Mouse (Mus musculus) hindbrain, embryonic 12.5 days (tissue): ENCODE measurements at regions not wholly inside any gene's neighbourhood (a gene's known extent, or its start where the extent isn't known, plus 50 kb on each side); places are given as distances from the start of the nearest gene placed in this dataset.

Experiments
- ATAC-seq: fragments of 200-750 bp; cut with Nextera tagmentation; 2 replicates; pipeline ENCODE4 v1.8.0; 2017; ENCODE audit warnings: moderate TSS enrichment; ENCODE audit not compliant: low FRiP score
- H3K27ac ChIP-seq: fragments of 300-500 bp; sonication (generic); 2 replicates; pipeline ENCODE4 v1.5.1; 2016; ENCODE audit warnings: mild to moderate bottlenecking
- H3K27me3 ChIP-seq: fragments of 300-500 bp; sonication (generic); 2 replicates; pipeline ENCODE4 v1.6.1; 2016; ENCODE audit warnings: mild to moderate bottlenecking
- H3K36me3 ChIP-seq: fragments of 300-500 bp; sonication (generic); 2 replicates; pipeline ENCODE4 v1.6.1; 2016; ENCODE audit warnings: mild to moderate bottlenecking
- H3K4me1 ChIP-seq: fragments of 300-500 bp; sonication (generic); 2 replicates; pipeline ENCODE4 v1.6.1; 2016
- H3K4me2 ChIP-seq: fragments of 300-500 bp; sonication (generic); replicated peaks from 2 replicates; pipeline ENCODE4 v1.6.1; 2016; ENCODE audit warnings: mild to moderate bottlenecking
- H3K4me3 ChIP-seq: fragments of 300-500 bp; sonication (generic); 2 replicates; pipeline ENCODE4 v1.5.1; 2016; ENCODE audit warnings: mild to moderate bottlenecking
- H3K9ac ChIP-seq: fragments of 300-500 bp; sonication (generic); 2 replicates; pipeline ENCODE4 v1.6.1; 2016; ENCODE audit warnings: mild to moderate bottlenecking, moderate library complexity
- H3K9me3 ChIP-seq: fragments of 300-500 bp; sonication (generic); replicated peaks from 2 replicates; pipeline ENCODE4 v1.6.1; 2016; ENCODE audit warnings: mild to moderate bottlenecking
- WGBS: fragments of 180-500 bp; shearing (Covaris S2); methylation state at CpG from one replicate; pipeline ENCODE4 v1.1.7; 2016; 5-methylcytosine and 5-hydroxymethylcytosine counted together

DNA sequence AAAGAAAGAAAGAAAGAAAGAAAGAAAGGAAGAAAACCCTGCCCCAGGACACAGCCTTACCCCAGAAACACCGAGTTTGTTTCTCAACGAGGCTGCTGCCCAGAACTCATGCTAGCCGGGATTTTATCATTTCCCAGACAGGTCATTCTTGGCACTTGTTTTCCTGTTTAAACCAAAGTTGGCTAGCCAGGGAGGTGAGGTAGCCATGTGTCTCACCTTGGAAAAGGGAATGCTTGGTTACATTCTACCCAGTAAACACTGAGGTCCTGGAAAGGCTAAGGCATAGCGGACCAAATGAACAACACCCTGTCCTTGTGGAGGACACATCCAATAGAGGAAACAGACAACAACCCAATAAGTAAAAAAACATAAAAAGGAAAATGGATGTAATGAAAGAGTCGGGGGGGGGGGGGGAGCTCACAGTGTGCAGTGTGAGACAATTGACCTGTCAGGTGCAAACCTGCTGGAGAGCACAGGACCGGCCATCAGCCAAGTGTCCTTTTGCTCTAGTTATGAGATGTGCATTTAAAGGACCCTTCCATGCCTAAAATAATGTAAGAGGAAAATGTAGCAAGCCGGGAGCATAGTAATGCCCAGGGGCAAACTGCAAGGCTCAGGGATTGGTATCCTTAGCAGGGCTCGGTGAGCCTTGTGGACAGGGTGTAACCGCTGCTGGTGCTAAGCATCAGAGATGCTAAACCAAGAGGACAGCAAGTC, 78.2 kb upstream of the Fzd7 start:
- WGBS, result 87% methylated on average over 9 of the region's 9 CpGs
- ATAC-seq, result no peak
- H3K4me1 ChIP-seq, result 0 out of 2 replicates have a peak, but pooled peaks cover 3% of the 10 kb centered on the region

DNA sequence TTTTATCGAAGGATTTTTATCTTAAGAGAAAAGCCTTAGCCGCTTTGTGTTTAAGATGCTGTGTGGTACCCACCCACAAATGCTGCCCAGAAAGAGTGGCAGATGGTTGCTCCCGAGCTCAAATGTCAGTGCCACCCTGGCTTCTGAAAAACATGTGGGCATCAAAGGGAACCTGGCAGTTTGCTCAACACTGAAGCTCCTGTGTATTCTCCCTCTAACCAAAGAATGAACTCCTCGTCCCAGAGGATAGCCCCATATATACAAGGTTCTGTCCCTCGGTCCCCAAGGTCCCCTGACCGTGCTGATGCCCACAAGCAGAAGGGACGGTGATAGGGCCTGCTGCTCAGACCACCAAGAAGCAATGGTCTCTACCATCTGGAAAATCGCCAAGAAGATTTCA, 76.9 kb upstream of the Fzd7 start:
- Histone ChIP-seq H3K4me1 (0 out of 2 replicates have a peak, but pooled peaks cover 3% of the 10 kb centered on the region), H3K27ac (no peak overlapping the region), H3K9ac (no peak overlapping the region), H3K27me3 (no peaks in the 10 kb centered on the region), H3K4me3 (no peak overlapping the region), H3K4me2 (no peak overlapping the region), H3K9me3 (no peaks in the 10 kb centered on the region), H3K36me3 (no peaks in the 10 kb centered on the region)
- WGBS, result 69% methylated on average over 8 of the region's 8 CpGs
- no peak for ATAC-seq

More for the DNA sequence above, 78.2 kb upstream of the Fzd7 start:
- no peak overlapping the region for H3K9ac ChIP-seq
- no peak overlapping the region for H3K27ac ChIP-seq
- no peak overlapping the region for H3K4me2 ChIP-seq
- no peaks in the 10 kb centered on the region for H3K9me3 ChIP-seq
- H3K27me3 ChIP-seq, result no peaks in the 10 kb centered on the region
- H3K4me3 ChIP-seq, result no peak overlapping the region
- H3K36me3 ChIP-seq, result no peaks in the 10 kb centered on the region

DNA sequence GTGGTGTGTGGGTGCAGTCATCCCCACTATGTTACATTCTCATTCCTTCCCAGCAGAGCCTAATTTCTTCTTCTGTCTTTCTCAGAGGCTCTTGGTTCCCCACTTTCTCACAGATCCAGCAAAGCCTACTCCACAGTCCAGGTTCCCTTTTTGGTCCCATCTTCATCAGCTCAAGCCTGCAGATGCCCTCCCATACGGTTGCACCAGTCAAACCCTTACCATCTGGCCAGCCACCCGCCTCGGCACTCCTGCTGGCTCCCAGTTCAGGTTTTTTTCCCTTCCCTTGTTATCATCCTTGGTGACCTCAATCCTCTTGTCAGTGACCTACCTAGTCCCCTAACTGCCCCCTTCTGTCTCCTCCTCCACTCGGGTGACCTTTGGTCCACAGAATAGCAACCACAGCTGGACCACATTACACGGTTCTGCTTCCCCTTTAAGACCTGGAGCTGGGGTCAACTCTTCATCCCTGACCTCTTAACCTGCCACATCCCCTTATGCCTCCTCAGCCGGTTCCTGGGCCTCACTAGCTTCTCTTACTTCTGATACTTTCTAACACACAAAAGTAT, 75.4 kb upstream of the Fzd7 start:
- 7% methylated on average over 6 of the region's 6 CpGs for WGBS
- H3K27ac ChIP-seq, result no peak overlapping the region

DNA sequence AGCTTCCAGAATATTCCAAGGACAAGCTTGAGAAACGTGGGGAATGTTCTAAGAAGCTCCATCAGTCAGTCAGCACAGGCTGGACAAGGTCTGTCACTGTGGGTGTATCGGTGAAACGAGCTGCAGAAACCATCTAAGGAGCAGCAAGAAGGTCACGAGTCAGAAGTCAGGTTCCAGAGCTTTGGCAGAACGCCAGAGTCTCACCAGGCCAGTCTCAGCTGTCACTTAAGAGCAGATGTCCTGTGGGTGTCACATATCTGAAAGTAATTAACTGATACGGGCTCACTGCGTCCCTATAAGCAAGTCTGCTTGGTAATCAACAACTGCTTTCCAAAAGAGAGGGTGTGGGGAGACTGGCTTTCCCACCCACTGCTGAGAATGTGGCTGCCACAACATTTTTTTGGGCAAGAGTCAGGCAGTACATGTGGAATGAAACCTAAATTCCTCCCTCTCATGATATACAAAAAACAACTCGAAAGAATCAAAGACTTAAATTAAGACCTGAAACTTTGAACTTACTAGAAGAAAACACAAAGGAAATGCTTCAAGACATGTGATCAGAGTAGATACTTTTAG, 72.6 kb upstream of the Fzd7 start:
- Histone ChIP-seq H3K27ac (no peak overlapping the region), H3K4me2 (no peak overlapping the region)

More for the DNA sequence above, 75.4 kb upstream of the Fzd7 start:
- no peaks in the 10 kb centered on the region for H3K36me3 ChIP-seq
- no peaks in the 10 kb centered on the region for H3K9me3 ChIP-seq
- ATAC-seq, result no peak
- H3K4me3 ChIP-seq, result no peak overlapping the region
- no peak overlapping the region for H3K4me2 ChIP-seq
- H3K9ac ChIP-seq, result no peak overlapping the region
- H3K27me3 ChIP-seq, result no peaks in the 10 kb centered on the region
- H3K4me1 ChIP-seq, result 0 out of 2 replicates have a peak, but pooled peaks cover 3% of the 10 kb centered on the region

DNA sequence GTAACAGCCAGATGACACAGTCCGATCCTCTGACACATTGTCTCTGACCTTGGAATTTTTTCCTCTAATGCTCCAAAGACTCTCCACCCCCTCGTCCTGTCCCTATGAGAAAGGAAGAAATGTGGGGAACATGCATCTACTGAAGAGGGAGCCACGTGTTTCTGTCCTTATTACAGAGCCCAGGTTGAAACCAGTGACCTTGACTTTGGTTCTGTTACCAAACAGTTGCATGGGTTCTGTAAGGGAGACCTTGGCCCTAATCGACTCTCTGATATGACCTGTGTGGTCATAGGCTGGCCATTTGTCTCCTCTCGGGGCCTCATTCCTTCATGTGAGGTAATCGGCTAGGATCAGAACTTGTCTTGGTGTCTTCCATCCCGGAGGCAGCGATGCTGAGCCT, 69.0 kb upstream of the Fzd7 start:
- Histone ChIP-seq H3K36me3 (no peaks in the 10 kb centered on the region), H3K4me3 (no peak overlapping the region), H3K27me3 (no peaks in the 10 kb centered on the region), H3K4me2 (no peak overlapping the region), H3K9ac (no peak overlapping the region), H3K27ac (no peak overlapping the region), H3K4me1 (peaks cover 19% of the 10 kb centered on the region), H3K9me3 (no peaks in the 10 kb centered on the region)
- WGBS, result 89% methylated on average over 8 of the region's 8 CpGs
- ATAC-seq, result no peak

More for the DNA sequence above, 72.6 kb upstream of the Fzd7 start:
- WGBS, result 41% methylated on average over 8 of the region's 8 CpGs
- Histone ChIP-seq H3K9me3 (no peaks in the 10 kb centered on the region), H3K9ac (no peak overlapping the region), H3K36me3 (no peaks in the 10 kb centered on the region), H3K4me1 (peaks cover 9% of the 10 kb centered on the region; the same call in 1 of the 2 replicates), H3K27me3 (no peaks in the 10 kb centered on the region), H3K4me3 (no peak overlapping the region)
- ATAC-seq, result no peak

DNA sequence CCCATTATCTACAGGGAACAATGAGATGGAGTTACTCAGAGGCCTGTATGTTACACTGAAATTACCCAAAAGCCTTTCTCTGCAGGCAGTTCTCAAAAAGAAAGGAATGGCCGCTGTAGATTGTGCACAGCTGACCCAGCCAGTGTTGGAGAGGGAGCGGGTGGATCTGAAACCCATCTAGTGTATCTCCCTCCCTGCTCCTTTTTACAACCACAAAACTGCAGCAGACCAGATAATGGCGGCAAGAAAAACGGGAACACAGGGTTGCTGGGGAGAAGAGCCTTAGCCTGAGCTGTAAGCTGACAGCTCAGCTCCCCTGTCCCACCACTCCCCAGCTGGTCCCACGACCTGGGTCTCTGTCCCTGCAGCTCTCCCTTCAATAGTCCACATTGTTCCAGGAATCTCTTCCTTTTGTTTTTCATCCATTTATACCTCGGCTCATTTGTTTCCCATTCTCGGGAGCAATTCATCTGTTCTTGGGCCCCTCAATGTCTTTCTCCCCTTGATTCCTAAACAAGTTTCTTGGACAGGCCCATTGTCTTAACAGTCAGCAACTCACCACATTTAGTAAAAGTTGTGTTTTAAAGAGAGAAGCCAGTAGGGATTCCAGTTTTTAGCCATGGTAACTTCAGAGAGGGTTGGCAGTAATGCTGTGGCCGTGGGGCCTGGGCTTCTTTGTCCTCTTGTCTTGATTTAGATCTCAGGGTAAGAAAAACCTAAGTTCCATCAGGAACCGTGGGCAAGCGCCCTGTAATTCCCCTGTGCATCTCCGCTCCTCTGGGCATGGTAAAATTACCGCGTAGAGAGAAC, 67.6 kb upstream of the Fzd7 start:
- Histone ChIP-seq H3K4me2 (no peak overlapping the region), H3K27me3 (no peaks in the 10 kb centered on the region), H3K27ac (peak overlapping the region; percentile 57; the same call in 1 of the 2 replicates), H3K4me1 (peaks cover 19% of the 10 kb centered on the region), H3K9me3 (no peaks in the 10 kb centered on the region), H3K36me3 (no peaks in the 10 kb centered on the region), H3K4me3 (no peak overlapping the region), H3K9ac (no peak overlapping the region)
- peak; percentile 77 for ATAC-seq
- WGBS, result 24% methylated on average over 13 of the region's 13 CpGs

DNA sequence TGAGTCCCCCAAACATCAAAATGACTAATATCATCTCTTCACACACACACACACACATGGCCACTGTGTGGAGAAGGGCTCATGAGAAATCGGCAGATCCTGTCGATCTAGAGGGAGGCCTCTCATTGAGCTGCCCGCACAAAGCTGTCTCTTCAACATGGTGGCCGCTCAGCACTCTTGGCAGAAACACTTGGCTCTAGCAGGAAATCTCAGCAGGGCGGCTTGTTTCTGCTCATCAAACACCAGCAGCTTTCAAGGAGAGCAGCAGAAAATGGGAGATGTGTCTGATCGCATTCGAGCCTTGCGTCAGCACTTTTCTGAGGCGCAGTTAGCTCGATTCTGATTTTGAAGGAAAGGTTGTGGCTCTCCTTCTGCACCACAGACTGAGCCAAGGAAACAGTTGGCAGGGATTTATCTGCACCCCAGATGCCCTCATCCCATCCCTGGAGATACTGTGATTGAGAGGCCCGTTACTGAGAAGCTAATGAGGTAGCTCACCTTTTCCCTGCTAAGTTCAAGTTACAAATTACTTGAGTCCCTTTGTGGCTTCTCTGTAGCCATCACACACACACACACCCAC, 66.4 kb upstream of the Fzd7 start:
- H3K4me2 ChIP-seq, result no peak overlapping the region
- 69% methylated on average over 11 of the region's 11 CpGs for WGBS
- no peak for ATAC-seq
- no peaks in the 10 kb centered on the region for H3K9me3 ChIP-seq
- H3K36me3 ChIP-seq, result no peaks in the 10 kb centered on the region
- H3K4me3 ChIP-seq, result no peak overlapping the region
- H3K4me1 ChIP-seq, result peaks cover 19% of the 10 kb centered on the region
- no peak overlapping the region for H3K9ac ChIP-seq
- H3K27me3 ChIP-seq, result no peaks in the 10 kb centered on the region
- peak overlapping the region; percentile 19; the same call in 1 of the 2 replicates for H3K27ac ChIP-seq

DNA sequence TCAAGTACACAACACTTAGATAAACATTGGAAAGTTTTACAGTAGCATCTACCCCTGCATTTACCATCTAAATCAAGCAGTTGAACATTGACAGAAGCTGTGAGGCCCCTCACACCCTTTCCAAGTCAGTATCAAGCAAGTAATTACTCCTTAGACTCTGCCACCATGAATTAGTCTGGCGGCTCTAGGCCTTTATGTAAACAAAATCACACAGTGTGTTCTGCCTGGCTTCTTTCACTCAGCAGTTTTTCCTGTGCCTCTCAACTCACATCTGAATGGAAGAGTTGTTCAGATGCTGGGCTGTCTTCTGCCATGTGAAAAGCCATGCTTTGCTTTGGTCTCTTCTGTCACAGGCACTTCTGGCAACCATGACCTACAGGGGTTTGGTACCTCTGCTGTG, 64.9 kb upstream of the Fzd7 start:
- ATAC-seq, result no peak
- Histone ChIP-seq H3K9ac (no peak overlapping the region), H3K4me2 (no peak overlapping the region), H3K4me1 (peaks cover 25% of the 10 kb centered on the region), H3K36me3 (no peaks in the 10 kb centered on the region), H3K27ac (no peak overlapping the region), H3K9me3 (no peaks in the 10 kb centered on the region), H3K27me3 (no peaks in the 10 kb centered on the region), H3K4me3 (no peak overlapping the region)
- WGBS, result 49% methylated on average over 1 of the region's 1 CpGs

DNA sequence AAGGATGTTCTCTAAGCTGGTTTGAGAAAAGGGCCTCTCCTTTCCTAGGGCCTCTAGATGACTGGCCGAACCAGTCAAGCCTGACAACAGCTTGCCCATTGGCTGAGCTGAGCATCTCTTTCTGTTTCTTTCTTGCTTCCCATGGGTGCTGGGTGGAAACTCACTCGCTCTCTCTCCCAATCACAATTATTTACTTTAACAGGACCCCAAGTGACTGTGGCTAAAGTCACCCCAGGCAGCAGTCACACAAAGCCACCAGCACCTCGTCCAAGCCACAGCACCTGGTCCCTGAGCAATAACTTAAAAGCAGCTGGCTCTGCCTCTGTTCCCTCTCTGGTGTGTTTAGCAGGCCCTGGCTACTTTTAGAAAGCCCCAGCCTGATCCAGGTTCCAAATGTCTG, 64.3 kb upstream of the Fzd7 start:
- WGBS, result 67% methylated on average over 3 of the region's 3 CpGs
- H3K4me2 ChIP-seq, result no peak overlapping the region
- no peaks in the 10 kb centered on the region for H3K27me3 ChIP-seq
- no peaks in the 10 kb centered on the region for H3K36me3 ChIP-seq
- ATAC-seq, result no peak
- H3K27ac ChIP-seq, result no peak overlapping the region
- no peak overlapping the region for H3K4me3 ChIP-seq
- no peak overlapping the region for H3K9ac ChIP-seq
- no peaks in the 10 kb centered on the region for H3K9me3 ChIP-seq
- peaks cover 32% of the 10 kb centered on the region for H3K4me1 ChIP-seq

DNA sequence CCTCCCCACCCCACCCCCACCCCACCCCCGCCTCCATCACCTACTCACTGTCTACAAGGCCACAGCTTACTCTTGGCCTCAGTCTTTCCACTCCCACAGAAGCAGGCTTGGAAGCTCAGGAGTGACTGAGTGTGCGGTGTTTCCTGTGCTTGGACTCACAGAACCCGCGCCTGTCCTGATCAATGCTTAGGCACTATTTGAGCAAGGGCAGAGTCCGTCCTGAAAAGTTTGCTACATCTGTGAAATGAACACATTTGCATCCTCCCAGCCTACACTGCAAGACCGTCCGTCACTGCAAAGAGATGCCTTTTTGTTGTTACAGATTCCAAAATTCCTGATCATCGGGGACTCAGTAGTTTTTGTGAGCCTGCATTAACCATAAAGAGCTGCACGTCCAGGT, 63.5 kb upstream of the Fzd7 start:
- Histone ChIP-seq H3K4me3 (no peak overlapping the region), H3K9ac (no peak overlapping the region), H3K4me1 (peaks cover 40% of the 10 kb centered on the region), H3K27ac (no peak overlapping the region), H3K4me2 (no peak overlapping the region), H3K36me3 (no peaks in the 10 kb centered on the region), H3K9me3 (no peaks in the 10 kb centered on the region), H3K27me3 (no peaks in the 10 kb centered on the region)
- ATAC-seq, result no peak
- 80% methylated on average over 9 of the region's 9 CpGs for WGBS

DNA sequence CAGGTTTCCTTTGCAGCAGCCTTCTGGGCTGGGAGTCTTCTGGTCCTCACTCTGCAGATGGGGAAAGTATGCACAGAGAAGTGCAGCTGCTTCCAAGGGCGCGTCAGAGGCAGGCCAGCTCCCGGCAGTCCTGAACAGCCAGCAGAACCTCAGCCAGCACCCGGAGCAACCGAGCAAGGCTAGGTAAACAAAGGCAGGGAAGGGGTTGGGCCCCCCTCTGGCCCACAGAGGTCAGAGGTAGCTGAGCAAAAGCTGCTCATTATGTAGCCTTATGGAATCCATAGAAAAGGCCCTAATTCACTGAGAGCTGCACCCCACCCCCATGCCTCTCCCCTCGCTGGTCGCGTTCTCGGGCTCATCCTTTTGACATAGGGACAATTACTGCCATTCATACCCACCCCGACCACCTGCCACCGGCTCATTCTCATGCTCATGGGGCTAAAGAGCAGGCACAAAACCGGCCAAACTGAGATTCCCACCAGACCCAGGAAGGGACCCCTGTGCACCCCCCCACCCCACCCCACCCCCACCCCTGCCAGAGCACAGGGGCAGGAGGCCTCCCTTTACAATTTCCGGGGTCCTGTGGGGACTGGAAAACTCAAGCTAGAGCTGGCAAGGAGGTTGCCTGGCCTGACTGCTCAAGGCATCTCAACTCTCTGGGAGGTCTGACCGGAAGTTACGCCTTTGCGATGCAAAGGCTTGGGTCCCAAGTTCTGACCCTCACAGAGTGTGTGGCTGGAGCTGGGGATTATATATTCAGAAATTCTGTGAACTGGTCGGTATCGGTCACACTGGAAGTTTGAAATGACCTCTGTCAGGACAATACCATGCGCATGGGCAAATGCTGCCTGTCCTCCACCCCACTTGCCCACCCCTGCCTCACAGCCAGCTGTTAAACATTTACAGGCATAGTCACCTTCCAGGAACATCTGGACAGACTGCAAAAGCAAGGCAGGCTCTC, 59.0 kb upstream of the Fzd7 start:
- 11% methylated on average over 19 of the region's 19 CpGs for WGBS
- Histone ChIP-seq H3K9ac (no peak overlapping the region), H3K27ac (peak overlapping the region; percentile 68), H3K4me1 (peaks cover 21% of the 10 kb centered on the region), H3K4me3 (no peak overlapping the region), H3K9me3 (no peaks in the 10 kb centered on the region), H3K4me2 (peak overlapping the region; percentile 5), H3K36me3 (no peaks in the 10 kb centered on the region), H3K27me3 (no peaks in the 10 kb centered on the region)
- peak; percentile 85 for ATAC-seq
